Mouse (Mus musculus): ENCODE data around the gene Dao. TPM values are rescaled to one million over a fixed set of nuclear protein-coding genes. Genes with fewer than 3 reads are reported as not detected.

Dao gene
- total RNA-seq, 2 experiments from 2014 or later: not detected

DNA sequence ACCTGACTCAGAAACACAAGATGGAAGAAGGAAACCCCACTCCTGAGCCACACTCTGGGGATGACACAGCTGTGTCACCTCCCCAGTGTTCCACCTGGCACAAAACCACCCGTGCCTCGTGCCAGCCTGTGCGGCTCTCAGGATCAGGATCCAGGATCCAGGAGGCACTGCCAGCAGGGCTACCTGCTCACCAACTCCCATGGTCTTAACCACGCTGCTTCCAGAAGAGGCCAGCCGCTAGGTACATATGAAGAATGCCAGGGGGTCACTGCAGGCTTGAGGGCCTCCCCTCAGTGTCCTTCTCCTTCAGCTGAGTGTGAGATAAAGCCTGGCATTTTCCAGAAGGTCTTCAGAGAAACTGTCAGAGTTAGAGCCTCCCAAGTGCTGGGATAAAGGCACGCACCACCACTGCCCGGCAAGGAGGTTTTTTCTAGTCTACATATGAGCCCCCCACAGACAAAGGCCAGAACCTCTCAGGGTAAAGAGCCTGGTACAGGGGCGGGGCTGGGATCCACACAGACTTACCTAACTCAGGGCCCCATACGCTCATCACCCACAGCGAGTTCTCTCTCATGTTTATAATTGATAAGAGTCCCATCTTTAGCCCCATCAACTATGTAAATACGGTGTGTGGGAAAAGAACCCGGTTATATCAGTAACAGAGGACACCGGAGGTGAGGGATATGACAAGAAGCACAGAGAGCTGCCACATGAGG is 19.3 kb upstream of the Dao start:
- peak in 1 of 2 experiments; percentile 13 for DNase-seq

DNA sequence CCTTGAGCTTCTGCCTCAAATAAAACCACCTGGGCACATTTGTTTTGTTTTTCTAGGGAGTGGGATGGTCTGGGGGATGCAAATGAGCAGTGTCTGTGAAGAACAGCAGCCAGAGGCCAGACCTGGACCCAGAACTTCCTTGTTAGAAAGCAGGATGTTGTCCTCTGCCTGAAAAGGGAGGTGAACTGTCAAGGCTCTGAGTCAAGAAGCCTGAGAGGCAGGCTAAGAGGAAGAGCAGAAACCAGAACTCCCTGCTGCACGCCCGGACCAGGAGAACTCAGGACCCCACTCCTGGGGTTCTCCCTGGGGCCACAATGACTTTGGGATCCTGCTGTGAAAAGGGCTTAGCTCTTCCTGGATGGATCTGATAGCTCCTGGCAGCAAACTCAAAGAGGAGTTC is 17.8 kb upstream of the Dao start:
- no peak for DNase-seq

DNA sequence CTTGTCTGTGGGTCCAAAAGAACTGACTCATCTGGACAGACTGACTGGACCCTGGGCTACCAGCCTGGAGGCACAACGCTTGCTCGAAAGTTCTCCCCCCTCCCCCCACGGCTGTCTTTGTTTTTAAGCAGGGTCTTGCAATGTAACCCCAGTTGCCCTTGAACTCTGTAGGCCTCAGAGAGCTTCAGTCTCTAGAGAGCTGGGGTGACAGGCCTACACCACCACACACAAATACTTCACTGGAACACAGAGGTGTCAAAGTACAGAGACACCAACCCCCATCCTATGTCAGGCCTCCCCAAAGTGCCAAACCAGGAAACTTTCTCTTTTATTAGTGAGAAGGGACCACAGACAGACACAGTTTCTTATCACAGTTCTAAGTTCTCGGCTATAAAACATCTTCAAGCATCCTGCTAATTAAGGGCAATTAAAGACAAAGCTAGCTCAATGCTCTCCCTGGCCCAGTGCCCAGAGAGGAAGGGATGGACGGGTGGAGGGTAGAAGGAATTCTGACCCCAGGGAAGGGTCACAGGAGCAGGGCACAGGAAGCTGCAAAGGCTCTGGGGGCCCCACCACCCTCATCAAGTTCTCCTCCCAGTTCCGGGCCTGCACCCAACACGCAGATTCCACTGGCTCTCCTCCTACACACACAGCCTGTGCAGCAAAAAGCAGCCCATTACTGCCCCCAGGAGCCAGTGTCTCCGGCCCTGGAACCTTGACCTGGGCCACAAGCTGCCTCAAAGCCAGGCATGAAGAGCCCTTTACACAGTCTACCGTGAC is 17.1 kb upstream of the Dao start:
- DNase-seq: peak; percentile 84 to 90

DNA sequence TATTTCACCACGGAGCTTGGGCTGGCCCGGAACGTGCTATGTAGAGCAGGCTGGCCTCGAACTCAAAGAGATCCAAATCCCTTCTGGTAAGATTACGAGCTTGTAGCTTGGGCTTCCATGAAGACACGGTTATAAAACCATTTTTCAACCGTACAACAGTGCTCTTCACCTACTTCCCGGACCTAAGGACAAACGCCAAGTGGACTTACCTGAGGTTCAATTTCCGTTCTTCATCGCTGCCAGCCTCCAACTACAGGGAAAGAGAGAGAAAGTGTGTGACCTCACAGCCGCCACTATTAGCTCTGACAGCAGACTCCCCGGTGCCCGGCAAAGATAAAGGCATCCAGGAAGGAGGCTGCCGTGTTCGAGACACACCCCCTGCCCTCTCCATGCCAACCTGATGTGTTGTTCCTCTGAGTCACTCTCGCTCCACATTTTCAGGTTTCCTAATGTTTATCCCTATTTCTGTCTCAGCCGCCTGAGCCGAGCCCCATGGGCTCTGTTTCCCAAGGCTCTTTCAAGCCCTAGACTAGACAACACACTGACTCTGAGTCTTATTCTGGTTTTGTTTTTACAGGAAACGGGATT is 14.0 kb upstream of the Dao start:
- DNase-seq: peak in 1 of 2 experiments; percentile 35

DNA sequence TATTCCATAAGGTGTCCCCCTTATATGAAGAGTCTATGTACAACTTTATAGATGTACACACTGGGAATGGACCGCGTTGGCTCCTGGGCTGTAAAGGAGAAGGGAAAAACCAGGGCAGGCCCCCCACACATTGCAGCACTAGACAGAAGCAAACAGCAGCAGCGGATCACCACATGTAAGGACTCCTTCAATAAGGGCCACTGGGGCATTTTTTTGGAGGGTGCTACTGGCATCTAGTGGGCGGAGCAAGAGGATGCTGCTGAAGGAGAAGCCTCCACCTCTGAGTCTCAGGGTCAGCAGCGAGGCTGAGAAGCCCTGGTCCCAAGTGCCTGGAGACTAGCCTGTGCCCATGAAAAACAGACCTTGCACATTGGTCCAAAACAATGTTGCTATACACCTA is 12.9 kb upstream of the Dao start:
- no peak for DNase-seq

DNA sequence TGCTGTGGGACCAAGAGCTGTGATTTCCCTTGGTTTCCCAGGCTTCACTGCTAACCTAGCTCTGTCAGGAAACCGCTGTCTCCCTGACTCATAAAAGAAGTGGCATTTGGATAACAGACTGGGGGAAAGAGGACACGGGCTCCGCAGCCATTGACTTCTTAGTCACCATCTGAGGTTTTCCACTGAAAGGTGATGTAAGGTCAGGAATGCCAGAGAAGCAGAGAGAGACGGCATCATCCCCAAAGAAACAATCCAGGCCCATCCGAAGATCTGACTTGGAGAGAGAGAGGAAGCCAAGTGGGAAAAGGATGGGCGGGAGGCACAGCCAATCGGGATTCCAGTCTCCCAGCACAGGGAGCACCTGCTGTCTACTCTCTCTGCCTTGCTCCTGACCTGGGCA is 12.4 kb upstream of the Dao start:
- no peak for DNase-seq

DNA sequence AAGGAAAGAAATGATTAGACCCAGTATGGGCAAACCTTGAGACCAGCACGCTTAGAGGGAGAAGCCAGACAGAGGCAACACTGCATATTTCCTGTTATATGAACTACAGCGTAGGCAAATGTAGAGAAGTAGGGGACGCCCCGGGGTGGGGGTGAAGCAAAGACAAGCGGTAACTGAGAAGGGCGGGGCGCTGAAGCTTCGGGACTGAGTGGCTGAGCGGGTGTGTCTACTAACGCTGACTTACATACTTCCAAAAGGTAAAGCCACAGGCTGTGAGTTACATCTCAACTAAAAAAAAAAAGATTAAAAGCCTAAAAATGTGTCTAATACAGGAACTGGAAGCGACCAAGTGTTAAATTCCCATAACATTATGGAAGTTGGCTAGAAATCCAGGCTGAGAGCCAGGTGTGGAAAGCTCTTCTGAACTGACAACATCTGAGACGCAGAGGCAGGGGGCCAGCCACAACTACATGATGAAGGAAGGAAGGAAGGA is 11.1 kb upstream of the Dao start:
- DNase-seq: peak in 1 of 2 experiments; percentile 76

DNA sequence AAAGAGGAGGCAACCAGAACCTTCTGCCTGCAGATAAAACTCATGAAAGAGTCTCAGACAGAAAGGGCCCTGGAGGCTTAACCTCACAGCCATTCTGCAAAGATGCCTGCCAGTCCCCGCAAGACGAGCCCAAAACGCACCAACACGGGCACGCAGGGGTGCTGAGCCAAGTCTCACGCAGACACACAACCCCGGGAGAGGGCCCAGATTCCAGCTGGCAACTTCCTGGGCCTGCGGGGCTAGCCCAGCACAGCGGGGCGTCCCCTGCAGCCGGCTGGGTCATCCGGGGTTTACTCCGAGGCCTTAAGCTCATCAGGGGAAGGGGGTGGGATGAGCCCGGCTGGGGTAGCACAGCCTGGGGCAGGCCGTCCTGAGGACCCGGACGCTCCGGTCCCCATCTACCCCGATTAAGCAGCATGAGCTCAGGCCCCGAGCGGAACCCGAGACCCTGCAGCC is 10.4 kb upstream of the Dao start:
- DNase-seq: peak; percentile 59 to 70

DNA sequence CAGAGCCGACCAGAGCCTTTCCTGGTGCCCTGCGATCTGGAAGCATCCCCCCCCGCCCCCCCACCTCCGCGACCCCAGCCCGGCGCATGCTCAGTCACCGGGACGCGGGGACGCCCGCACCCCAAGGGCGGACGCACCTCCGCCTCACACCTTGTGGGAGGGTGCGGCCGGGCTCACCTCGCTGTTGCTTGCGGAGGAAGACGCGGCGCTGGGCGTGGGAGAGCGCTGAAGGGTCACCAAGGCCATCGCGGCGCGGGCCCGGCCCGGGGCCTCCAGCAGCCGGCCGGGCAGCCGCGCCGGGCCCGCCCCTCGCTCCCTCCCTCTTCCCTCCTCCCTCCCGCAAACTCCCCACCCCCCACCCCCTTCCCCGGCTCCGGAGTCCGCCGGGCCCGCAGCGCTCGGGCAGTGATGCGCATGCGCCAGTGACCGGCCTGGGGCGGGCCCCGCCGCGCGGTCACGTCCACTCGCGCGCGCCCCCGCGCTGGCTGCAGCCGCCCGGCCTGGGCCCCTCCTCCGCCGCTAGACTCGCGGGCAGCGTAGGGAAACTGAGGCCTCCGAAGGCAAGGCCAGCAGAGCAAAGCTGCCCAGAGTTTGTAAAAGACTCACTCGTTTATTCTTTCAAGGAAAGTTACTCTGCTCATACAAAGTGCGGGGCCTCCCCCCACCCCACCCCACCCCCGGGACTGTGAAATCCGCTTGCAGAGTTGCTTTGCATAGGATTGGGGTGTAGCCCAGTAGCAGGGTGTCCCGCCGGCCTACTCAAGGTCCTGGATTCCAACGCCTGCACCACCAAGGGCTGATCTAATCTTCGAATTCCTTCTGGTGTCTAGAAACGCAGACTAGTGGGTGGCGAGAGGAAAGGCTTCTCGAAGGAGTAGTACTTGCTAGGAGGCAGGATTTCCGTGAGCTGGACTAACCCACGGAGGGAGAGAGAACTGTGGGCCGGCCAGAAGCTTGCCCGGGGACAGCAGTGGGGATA is 9.7 kb upstream of the Dao start, which contains the start of gene Ssh1:
Gene Ssh1 (minus strand): TSS at position 408 of the 979 bp plus-strand sequence.
- peak; percentile 91 to 95 for DNase-seq

DNA sequence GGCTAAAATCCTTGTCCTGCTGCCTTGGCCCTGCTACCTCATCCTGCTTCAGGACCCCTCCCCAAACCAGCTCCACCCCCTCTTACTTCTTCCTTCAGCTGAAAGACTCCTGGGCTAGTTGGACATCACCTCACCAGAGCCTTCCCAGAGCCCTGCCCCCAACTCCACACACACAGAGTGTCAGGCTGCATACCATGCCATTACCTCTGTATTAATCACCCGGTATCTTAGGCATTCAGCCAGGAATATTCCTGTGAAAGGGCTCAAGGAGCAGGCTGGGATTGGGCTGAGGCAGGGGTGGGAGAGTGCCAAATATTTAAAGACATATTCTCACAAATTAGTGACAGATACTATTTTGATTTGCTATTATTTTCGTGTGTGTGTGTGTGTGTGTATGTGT is 7.0 kb upstream of the Dao start:
- no peak for DNase-seq

DNA sequence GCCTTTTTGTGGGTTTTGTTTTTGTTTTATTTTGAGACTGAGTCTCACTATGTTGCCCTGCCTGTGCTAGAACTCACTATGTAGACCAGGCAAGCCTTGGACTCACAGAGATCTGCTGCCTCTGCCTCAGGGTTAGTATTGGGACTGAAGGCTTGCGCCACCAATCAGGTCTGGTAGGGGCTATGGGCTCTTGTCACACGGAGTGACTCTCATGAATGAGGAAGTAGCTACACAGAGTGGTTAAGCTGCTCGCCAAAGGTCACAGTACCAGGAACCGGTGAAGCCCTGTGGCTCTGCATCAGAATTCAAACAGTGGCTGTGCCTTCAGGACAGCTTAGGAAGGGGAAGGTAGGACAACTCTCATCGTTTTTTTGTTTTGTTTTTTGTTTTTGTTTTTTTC is 4.1 kb upstream of the Dao start:
- no peak for DNase-seq

DNA sequence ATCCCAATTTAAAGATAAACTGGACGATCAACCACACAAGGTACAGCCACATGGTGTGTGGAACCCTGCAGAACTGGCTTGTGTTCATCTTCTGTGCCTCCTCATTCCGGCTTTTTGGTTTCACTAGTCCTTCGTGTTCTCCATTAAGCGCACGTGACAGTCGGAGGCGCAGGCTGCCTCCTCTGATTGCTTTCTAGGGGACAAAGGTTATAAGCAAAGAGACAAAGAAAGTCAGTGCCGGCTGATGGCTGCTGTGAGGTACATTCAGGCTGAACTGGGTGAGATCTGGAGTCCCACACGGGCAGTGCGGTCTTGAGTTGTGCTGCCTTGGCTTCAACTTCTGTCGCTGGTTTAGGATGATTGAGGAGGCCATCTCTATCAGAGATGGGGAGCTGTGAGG is 1.1 kb downstream of the Dao start:
- no peak for DNase-seq

DNA sequence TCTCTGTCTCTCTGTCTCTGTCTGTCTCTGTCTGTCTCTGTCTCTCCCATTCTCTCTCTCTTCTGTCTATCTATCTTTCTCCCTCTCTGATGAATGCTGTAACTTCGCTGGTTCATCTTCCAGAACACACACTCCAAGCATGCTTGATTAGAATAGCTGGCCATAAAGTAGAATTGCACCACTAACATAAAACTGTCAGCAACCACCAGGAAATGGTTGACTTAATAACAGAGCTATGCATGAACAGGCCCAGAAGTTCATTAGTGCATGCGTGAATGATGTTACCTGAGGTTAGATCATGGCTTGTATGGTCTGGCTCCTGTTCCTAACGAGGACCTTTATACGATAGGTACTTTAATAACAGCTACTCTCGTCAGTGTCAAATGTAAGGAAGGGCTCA is 1.6 kb downstream of the Dao start:
- no peak for DNase-seq

DNA sequence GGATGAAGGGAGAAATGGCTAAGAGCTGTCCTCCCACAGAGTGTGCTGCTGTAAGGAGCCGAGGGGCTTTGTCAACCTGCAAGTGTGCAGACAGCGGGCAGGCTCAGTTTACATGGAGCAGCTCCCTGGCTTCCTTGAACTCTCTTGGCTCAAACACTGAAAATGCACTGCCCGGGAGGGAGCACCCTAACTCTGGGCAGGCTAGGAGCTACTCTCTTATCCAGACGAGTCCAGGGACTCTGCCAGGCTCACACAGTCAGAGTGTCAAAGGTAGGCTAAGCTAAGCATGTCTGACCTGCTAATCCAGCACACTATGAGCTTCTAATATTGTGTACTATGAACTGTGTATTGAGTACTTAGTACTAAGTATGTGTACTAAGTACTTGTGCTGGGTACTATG is 3.5 kb downstream of the Dao start:
- DNase-seq: no peak

DNA sequence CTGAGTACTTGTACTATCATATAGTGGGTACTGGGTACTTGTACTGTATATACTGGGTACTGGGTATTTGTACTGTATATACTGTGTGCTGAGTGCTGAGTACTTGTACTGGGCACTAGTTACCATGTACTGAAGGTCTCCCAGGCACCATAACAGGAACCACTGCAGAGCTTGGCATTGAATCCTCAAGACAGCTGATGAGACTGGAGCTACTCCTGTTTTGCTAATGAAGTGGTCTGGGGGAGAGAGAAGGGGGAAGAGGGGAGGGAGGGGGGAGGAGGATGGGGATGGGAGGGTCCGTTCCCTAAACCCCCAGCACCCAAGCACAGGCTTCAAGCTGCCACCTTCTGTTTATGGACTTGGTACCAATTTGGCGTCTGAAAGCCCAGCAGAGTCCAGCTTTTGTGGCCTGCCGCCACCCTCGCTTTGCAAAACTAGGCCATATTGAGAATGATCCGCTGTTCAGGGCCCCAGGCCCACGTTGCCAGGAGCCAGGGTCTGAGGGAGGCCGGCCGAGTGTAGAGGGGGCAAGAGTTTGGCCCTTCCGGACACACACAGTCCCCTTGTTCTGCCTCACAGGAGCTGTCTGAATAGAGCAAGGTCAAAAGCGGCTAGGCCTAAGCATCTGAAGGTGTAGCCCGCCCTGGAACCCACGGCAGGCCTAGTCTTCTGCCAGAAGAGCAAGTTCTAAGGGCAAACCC is 4.4 kb downstream of the Dao start:
- no peak for DNase-seq

DNA sequence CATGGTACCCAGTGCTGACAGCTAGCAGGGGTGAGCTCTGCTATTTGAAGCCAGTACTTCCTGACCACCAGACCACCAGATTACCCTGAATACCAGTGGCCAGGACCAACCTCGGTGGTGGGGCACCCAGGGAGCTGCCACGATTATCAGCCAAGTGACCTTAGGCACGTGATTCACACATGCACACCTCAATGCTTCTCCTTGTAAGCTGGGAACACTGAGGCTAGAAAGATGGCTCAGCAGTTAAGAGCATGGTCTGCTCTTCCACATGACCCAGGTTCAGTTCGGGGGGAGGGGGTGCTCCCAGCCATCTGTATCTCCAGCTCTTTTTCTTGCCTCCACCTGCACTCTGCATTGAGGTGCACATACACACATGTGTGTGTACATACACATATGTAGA is 5.5 kb downstream of the Dao start:
- no peak for DNase-seq

DNA sequence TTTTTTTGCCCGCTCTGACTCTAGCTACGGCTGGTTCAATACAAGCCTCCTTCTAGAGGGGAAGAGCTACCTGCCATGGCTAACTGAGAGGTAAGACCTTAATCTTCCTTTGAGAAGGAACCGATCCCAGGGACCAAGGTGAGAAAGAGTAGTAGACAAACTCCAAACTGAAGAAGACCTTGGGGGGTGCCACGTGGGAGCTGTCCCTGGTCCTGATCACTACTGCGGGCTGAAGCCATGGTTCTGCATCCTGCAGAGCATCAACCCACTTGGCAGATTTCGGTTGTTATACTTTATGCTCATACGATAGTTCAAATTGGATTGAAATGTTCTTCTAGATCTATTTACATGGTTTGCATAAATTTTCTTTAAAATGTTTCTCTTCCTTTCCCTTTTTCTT is 11.6 kb downstream of the Dao start:
- DNase-seq: no peak

DNA sequence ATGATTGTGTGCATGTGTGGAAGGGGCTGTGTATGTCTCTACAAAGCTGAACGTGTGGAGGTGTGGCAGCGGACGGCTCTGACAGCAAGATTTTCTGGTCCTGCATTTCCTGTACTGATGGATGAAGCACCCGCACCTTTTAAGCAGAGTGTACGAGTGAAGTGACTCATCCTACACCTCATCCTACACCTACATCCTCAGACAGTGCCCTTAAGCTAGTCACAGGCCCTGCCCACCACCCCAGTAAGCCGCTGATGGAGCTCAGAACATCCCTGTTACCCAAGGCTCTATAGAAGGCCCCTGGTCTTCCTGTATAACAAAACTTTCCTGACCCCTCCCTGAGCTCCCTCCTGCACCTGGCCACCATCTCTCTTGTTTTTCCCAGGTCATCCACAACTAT is 20.9 kb downstream of the Dao start:
- no peak for DNase-seq

DNA sequence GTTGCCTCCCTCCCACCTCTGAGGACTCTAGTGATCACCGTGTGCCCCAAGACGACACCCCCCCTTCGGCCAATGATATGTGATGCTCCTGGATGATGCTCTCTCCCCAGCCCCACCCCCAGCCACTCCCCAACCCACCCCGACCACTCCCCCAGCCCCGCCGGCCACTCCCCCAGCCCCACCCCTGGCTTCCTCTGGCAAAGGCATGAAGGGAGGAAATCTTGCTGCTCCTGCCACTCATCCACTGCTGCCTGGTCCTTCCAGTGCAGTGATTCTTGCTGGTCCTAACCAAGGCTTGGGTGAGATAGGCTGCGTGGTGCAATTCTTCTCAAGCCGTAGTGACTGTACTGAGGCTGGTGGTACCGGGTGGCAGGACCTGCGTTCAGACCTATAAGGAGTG is 21.4 kb downstream of the Dao start:
- no peak for DNase-seq

DNA sequence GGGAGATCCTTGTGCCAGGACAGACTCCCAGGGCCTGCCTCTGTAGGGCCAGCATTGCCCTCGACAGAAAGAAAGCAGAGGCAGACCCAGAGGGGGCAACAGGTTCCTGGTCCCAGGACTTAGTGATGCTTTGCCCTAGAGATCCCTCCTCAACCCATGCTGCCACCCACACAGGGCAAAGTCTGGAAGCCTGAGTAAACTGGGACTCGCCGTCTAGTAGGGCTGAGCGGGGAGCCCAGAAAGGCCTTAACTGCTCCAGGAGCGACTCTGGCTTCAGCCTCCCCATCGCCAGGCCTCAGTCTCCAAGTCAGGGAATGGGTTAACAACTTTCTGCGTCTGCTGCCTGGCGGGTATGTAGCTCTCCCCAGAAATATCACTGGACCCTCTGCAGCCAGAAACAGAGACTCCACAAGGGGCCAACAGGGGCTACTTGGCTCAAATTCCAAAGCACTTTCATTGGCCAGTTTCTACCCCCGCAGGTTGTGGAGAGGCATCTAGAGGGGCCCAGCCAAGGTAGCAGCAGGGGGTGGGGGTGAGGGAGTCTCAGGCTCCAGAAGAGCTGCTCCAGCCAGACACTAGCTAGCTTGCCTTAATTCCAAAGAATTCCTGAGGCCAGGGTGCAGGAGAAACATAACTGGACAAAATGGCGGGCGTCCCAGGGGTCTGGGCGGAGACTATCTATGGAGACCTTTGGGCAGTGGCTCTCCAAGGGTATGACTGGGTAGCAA is 23.9 kb downstream of the Dao start:
- DNase-seq: no peak

DNA sequence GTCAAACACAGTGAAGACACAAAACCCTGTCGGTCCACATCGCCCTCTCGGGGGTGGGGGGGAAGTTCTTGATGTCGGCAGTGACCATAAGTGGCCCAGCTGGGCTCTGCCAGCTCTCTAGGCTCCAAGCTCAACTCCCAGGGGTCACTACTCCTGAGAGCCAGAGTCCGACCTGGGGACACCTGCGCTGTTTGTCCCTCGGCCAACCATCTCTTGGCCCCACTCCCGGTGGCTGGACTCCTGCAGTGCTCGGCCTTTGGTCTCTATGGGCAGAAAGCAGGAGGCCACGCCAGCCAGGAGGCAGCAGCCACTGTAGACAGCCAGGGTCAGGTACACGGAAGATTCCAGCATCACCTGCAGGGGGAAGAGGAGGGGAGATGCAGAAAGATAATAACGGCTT is 24.6 kb downstream of the Dao start:
- no peak for DNase-seq

Data from heart, adult 18-20 months (tissue).